Mouse (Mus musculus): ENCODE measurements around the gene Slc13a5. TPM values are rescaled to one million over a fixed set of nuclear protein-coding genes. Genes with fewer than 3 reads are reported as not detected.

Gene Slc13a5
- polyA plus RNA-seq (2012; rRNA removed) = 0.32 TPM in 1 of 2 replicates, not detected in the other

DNA sequence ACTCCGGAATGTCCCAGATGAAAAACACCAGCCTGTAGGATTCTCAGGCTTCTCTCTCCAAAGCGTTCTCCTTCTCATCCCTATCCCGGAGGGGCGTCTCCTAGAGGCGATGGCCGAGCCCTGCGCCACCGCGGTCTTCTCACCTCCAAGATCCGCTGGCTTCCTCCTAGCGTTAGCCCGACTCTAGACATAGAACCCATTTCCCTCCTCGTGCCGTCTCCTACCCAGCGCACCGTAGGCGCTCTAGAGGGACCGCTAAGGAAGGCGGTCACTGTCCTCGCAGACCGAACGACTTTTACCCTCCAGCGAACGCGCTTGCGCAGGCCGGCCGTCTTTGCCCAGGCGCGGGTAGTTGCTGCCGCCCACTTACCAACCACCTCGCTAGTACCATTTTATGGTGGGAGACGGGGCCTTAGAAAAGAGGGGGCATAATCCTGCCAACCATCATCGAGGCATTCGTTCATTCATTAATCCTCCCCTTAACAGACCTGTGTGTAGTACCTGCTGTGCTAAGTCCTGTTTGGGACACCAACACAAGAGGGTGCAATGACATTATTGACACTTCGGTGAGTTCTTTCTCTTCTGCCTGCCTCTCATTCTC is at the start of gene Slc13a5:
TSS of gene Slc13a5 (minus strand) at position 263 of the 601 bp plus-strand sequence.

DNA sequence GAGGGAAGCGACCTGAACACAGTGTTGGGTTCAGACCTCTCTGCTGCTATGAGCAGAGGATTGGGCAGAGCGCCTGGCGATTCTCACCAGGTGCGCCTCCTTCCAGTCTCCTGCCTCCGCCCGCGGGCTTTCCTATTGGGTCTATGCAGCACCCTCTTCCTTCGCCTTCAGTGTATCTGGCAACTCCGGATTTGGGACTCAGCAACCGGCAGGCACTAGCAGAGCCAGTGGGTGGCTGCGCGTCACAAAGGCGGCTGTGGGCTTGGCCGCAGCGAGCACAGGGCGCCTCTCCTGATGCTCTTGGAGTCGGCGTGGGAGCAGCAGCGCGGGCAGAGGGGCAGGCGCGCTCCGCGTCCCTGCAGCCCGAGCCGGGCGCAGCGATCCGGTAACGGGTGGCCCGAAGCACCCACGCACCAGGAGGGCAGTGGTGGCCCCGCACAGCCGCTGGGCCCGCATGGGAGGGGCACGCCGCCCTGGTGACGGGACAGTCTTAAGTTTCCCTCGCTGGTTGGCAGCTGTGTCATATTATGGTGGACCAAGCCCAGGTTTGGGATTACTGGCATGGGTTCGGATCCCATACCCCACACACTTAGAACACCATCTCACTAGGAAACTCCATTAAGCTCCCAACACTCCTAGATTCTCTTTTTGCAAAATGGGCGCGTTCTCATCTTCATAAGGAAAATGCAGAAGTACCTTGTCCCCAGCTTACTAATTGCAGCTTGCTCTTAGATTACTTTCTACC is 47.3 kb upstream of the Slc13a5 start, which contains the start of gene Fbxo39:
TSS of gene Fbxo39 (plus strand) at position 294 of the 745 bp plus-strand sequence.

DNA sequence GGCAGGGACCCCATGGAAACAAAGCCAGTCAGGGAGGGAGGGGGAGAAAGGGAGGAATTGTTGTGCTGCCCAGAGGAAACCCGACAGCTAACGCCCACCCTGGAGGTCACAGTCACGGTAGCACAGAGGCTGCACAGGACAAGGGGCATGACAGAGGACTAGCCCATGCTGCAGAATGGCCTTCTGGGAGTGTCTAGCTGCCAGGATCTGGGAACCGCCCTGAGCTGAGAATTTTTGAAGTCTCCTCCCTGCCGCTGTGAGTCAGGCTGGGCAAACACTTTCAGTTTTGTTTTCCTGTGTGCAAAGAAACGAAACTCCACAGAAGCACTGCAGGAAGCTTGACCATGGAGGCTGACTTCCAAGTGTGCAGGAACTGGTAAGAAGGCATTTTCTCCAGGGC is 34.3 kb upstream of the Slc13a5 start, which contains the start of gene Xaf1:
TSS of gene Xaf1 (plus strand) at position 296 of the 400 bp plus-strand sequence.

DNA sequence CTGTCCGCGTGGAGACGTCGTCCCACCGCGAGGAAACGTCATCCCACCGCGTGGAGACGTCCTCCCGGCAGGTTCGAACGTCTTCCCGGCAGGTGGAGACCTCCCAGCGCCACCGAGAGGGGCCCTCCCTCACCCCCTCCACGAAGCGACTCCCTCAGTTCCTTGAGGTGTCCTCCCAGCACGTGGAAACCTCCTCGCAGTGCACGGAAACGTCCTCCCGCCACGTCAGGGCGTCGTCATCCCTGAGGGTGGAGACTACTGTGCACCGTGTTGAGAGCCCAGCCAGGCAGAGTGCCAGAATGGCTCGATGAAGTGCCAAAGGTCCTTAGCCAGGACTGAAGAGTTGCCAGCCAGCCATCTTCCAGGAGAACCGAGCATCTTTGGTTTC is 51.6 kb downstream of the Slc13a5 start, which contains the start of gene Med31:
TSS of gene Med31 (minus strand) at position 183 of the 388 bp plus-strand sequence.

DNA sequence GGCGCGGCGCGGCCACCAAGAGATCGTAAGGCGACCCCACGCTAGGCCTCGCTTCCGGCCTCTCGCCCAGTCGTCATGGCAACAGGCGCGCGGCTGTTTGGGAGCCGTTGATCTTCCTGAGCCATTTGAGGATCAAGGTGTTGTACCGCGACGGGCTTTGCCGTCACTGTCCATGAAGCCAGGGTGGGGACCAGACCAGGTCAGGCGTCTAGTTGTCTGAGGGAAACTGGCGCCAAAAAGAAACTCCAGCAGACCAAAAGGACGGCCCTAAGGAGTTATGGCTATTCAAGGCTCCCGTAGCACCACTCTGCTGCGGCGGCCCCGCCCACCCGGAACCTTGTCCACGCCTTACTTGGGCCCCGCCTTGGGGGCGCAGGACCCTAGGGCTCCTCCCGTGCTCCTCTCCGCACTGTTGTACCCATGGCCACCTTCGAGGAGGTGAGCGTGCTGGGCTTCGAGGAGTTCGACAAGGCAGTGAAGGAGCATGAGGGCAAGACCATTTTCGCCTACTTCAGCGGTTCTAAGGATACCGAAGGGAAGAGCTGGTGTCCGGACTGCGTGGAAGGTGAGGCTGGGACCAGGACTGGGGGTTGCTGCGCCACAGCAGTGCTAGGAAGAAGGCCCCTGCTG is 59.7 kb downstream of the Slc13a5 start, which contains the start of the genes 4933427D14Rik and Txndc17:
TSS of gene 4933427D14Rik (minus strand) at position 256 of the 630 bp plus-strand sequence.
TSS of gene Txndc17 (plus strand) at position 344 of the 630 bp plus-strand sequence.

DNA sequence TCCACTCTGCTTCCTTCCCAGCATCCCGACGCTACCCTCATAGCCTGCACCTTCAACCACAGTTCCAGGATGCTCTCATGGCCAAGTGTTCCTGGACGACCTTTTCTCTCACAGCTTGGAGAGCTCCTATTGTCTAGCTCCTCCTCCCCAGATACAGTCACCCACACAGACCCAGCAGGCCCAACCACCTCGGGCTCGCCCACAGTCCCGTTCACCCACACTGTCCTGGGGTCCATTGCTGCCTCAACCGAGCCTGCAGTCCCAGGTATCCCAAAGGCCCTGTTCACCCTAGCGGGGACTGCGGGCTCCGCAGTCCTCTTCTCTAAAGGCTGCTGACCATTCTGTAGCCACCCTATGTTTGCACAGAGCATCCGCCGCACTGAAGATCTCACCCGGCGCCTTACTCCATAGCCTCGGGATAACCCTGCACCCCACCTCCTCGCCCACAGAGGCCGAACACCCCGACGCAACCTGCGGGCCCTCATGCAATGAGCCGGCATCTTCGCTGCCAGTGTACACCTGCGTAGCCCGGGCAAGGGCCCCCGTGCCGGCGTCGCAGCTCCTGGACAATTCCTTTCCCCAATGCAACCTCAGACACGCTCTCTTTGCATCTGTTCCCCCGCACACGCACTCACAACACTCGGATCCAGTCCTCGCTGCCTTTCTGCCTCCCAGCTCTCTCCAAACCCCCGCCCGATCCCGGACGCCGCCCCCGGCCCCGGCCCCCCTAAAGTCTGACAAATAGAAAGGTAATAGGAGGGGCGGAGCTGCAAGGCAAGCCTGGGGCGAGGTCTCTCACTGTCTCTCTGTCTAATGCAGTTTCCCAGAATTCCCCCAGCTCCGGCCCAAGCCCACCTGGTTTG is 60.5 kb downstream of the Slc13a5 start, which contains the start of gene Gm43951:
TSS of gene Gm43951 (minus strand) at position 500 of the 863 bp plus-strand sequence.

Other genes starting within 250 kb of the Slc13a5 start
- 0.03 and 0.04 TPM in 2 replicates for gene Aipl1, start 229.7 kb downstream of the Slc13a5 start, polyA plus RNA-seq (2012; rRNA removed)
- 0.89 and 1.1 TPM in 2 replicates for gene Pimreg, start 225.2 kb downstream of the Slc13a5 start, polyA plus RNA-seq (2012; rRNA removed)
- 3.7 and 5.8 TPM in 2 replicates for gene Pitpnm3, start 131.4 kb downstream of the Slc13a5 start, polyA plus RNA-seq (2012; rRNA removed)
- gene Gm43951, start 60.4 kb downstream of the Slc13a5 start, polyA plus RNA-seq (2012; rRNA removed) = 0.05 TPM in 1 of 2 replicates, not detected in the other
- 0.88 and 1.5 TPM in 2 replicates for gene 4933427D14Rik, start 59.8 kb downstream of the Slc13a5 start, polyA plus RNA-seq (2012; rRNA removed)
- 9.5 and 12.2 TPM in 2 replicates for gene Txndc17, start 59.7 kb downstream of the Slc13a5 start, polyA plus RNA-seq (2012; rRNA removed)
- gene Med31, start 51.6 kb downstream of the Slc13a5 start, polyA plus RNA-seq (2012; rRNA removed) = 1.2 and 1.5 TPM in 2 replicates
- gene Xaf1, start 34.4 kb upstream of the Slc13a5 start, polyA plus RNA-seq (2012; rRNA removed) = 4.6 and 6.6 TPM in 2 replicates
- not detected in 2 replicates for gene Fbxo39, start 47.2 kb upstream of the Slc13a5 start, polyA plus RNA-seq (2012; rRNA removed)
- gene Tekt1, start 95.2 kb upstream of the Slc13a5 start, polyA plus RNA-seq (2012; rRNA removed) = not detected in 2 replicates
- 5.3 and 5.7 TPM in 2 replicates for gene Smtnl2, start 144.5 kb upstream of the Slc13a5 start, polyA plus RNA-seq (2012; rRNA removed)
- gene Ggt6, start 168.3 kb upstream of the Slc13a5 start, polyA plus RNA-seq (2012; rRNA removed) = 16.2 and 16.9 TPM in 2 replicates
- 14.5 and 15.5 TPM in 2 replicates for gene Mybbp1a, start 174.1 kb upstream of the Slc13a5 start, polyA plus RNA-seq (2012; rRNA removed)
- 27.2 and 46.9 TPM in 2 replicates for gene Spns2, start 222.7 kb upstream of the Slc13a5 start, polyA plus RNA-seq (2012; rRNA removed)